Mouse (Mus musculus) neural tube, embryonic 12.5 days (tissue): Measurements from ENCODE around the gene Hadh. TPM values are rescaled to one million over a fixed set of nuclear protein-coding genes. Genes with fewer than 3 reads are reported as not detected.

Experiments
- ATAC-seq: fragments of 200-750 bp; cut with Nextera tagmentation; 2 replicates; pipeline ENCODE4 v1.8.0; 2017; ENCODE audit warnings: low read depth, mild to moderate bottlenecking, moderate TSS enrichment, moderate library complexity; ENCODE audit not compliant: low FRiP score
- H3K27ac ChIP-seq: fragments of 300-500 bp; sonication (generic); 2 replicates; pipeline ENCODE4 v1.5.1; 2016
- H3K27me3 ChIP-seq: fragments of 300-500 bp; sonication (generic); replicated peaks from 2 replicates; pipeline ENCODE4 v1.6.1; 2016; ENCODE audit warnings: mild to moderate bottlenecking
- H3K36me3 ChIP-seq: fragments of 300-500 bp; sonication (generic); 2 replicates; pipeline ENCODE4 v1.6.1; 2016; ENCODE audit warnings: mild to moderate bottlenecking
- H3K4me1 ChIP-seq: fragments of 300-500 bp; sonication (generic); 2 replicates; pipeline ENCODE4 v1.6.1; 2016
- H3K4me2 ChIP-seq: fragments of 300-500 bp; sonication (generic); replicated peaks from 2 replicates; pipeline ENCODE4 v1.6.1; 2016; ENCODE audit warnings: mild to moderate bottlenecking
- H3K4me3 ChIP-seq: fragments of 300-500 bp; sonication (generic); 2 replicates; pipeline ENCODE4 v1.5.1; 2016
- H3K9ac ChIP-seq: fragments of 300-500 bp; sonication (generic); 2 replicates; pipeline ENCODE4 v1.6.1; 2016; ENCODE audit warnings: mild to moderate bottlenecking
- H3K9me3 ChIP-seq: fragments of 300-500 bp; sonication (generic); 2 replicates; pipeline ENCODE4 v1.6.1; 2016; ENCODE audit warnings: mild to moderate bottlenecking
- WGBS: fragments of 180-500 bp; shearing (Covaris S2); methylation state at CpG from one replicate; pipeline ENCODE4 v1.1.7; 2016; 5-methylcytosine and 5-hydroxymethylcytosine counted together
- polyA plus RNA-seq: library from polyadenylated mRNA; unstranded; fragments of >200 nt; fragmentation: Nextera tagmentation; extraction: Ambion mirVana; gene quantifications from 2 replicates; pipeline ENCODE4 v1.2.1, GENCODE M21; 2016

The Hadh gene
- polyA plus RNA-seq, 1 experiment from 2014 or later = 48.2 TPM

DNA sequence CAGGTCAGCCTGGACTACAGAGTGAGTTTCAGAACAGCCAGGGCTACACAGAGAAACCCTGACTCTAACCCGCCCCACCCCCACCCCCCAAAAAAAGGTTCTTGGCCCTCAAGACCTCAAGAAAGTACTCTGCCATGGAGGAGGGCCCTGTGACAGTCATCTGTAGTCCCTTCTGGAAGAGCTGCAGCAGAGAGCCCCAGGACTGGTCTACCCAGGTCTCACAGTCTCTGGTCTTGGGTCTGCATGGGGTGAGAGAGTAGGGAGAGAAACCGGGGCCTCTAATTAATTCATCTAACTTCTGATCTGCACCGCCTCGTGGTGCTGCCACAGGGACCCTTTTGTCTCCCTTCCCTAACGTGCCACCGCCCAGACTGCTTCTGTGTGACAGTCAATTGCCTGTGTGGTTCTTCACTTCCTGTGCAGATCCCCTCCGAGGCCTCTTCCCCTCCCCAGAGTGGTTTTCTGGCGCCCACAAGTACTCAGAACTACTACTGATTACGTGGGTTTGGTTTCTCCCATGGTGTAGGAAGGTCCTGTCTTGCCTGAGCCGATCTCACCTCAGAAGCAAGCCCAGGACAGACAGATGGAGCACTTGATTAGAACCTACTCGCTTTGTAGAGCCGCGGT is 63.5 kb downstream of the Hadh start:
- WGBS = 70% methylated on average over 13 of the region's 13 CpGs
- no peaks in the 10 kb centered on the region for H3K27me3 ChIP-seq
- 0 out of 2 replicates have a peak, but pooled peaks have one; percentile 7 for ATAC-seq
- no peak overlapping the region for H3K9ac ChIP-seq
- no peak overlapping the region for H3K27ac ChIP-seq
- H3K4me2 ChIP-seq = no peak overlapping the region
- H3K9me3 ChIP-seq = no peaks in the 10 kb centered on the region
- no peaks in the 10 kb centered on the region for H3K4me1 ChIP-seq
- no peaks in the 10 kb centered on the region for H3K36me3 ChIP-seq
- no peak overlapping the region for H3K4me3 ChIP-seq

DNA sequence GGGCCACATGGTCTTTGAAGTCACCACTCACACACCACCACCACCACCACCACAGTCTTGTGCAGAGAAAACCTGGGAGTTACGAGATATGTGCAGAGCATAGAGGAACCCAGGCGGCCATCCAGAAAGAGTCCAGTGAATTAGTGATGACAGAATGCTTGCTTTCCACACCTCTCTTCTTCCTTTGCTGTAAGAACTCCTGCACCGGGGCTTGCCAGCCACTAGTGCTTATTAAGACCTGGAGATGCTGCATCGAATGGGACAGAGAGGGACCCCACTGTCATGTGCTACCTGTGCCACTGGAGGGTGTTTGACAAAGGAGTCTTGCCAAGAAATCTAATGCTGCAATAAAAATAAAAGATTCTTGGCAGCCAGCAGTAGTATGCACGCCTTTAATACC is 64.1 kb downstream of the Hadh start:
- no peak for ATAC-seq
- no peaks in the 10 kb centered on the region for H3K36me3 ChIP-seq
- no peaks in the 10 kb centered on the region for H3K9me3 ChIP-seq
- H3K27ac ChIP-seq = no peak overlapping the region
- no peak overlapping the region for H3K4me2 ChIP-seq
- H3K4me1 ChIP-seq = no peaks in the 10 kb centered on the region
- H3K4me3 ChIP-seq = no peak overlapping the region
- H3K9ac ChIP-seq = no peak overlapping the region
- H3K27me3 ChIP-seq = no peaks in the 10 kb centered on the region
- WGBS = 91% methylated on average over 5 of the region's 5 CpGs

DNA sequence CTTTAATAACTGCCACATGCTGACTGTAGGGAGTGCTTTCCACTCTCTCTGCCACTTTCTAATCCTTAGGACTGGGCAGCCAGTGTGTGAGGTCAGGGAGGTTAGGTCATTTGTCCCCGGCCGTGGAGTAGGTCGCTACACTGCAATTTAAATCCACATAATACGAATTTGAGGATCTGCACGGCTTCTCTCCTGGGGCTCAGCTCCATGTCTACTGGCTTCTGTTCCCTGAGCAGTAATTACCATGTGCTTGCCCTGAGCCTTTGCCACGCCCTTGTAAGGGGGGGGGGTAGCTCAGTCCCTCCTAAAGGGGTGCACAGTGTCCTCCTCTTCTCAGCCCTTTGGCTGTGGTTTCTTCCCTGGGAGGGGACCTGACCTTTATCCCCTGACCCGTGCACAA is 69.6 kb downstream of the Hadh start:
- Histone ChIP-seq H3K4me2 (no peak overlapping the region), H3K9me3 (no peaks in the 10 kb centered on the region), H3K27ac (no peak overlapping the region), H3K9ac (no peak overlapping the region), H3K36me3 (no peaks in the 10 kb centered on the region), H3K27me3 (no peaks in the 10 kb centered on the region), H3K4me1 (peaks cover 3% of the 10 kb centered on the region; the same call in 1 of the 2 replicates), H3K4me3 (no peak overlapping the region)
- no peak for ATAC-seq
- 58% methylated on average over 7 of the region's 7 CpGs for WGBS

DNA sequence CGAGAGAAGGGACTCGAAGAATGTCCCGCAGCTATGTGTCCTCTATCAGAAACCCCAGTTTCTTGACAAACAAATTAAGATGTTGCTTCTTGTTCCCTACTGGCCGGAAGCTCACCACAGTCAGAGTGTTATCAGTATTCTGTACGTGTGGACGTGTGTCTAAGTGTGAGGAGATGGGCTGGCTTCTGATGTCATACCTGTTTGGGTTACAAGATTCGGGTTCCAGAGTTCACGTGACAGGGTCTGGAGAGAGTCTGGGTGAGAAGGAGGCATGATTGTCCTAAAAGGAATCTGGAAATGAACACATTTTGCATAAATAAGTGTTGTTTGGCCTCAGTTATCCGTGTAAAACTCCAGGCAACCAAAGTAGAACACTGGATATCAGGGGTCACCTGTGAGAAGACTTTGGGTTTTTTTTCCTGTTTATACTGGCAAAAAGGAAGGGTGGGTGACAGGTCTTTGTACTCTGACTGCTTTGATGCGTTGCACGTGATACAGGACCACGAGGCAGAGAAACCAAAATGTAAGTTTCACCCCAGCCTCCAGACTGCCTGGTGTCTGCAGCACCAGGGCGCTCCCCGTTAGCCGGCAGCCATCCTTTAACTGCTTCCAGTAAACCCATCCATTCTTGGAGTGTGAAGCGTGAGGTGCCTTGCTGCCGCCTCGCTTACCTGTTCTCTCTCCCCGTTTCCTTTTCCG is 72.2 kb downstream of the Hadh start:
- H3K4me2 ChIP-seq = no peak overlapping the region
- WGBS = 89% methylated on average over 20 of the region's 20 CpGs
- no peak for ATAC-seq
- no peaks in the 10 kb centered on the region for H3K27me3 ChIP-seq
- H3K4me1 ChIP-seq = peaks cover 3% of the 10 kb centered on the region; the same call in 1 of the 2 replicates
- no peaks in the 10 kb centered on the region for H3K36me3 ChIP-seq
- H3K9me3 ChIP-seq = no peaks in the 10 kb centered on the region
- no peak overlapping the region for H3K4me3 ChIP-seq
- H3K9ac ChIP-seq = no peak overlapping the region
- H3K27ac ChIP-seq = no peak overlapping the region

DNA sequence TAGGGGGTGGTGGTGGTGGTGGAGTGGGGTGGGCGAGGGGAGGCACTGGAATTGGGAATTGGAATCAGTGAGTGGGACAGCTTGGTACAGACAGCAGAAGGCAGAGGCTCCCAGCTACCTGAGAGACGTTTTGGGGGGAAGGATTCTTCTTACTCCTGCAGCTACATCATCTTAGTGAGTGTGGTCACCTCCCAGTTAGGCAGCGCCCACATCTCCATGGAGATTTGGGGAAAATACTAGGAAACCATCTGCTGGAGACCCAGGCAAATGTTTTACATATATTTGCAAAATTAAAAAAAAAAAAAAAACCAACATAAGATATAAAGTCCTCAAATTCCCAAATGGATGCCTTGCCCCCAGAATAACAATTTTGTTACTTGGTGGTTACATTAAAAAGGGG is 72.9 kb downstream of the Hadh start:
- H3K36me3 ChIP-seq = no peaks in the 10 kb centered on the region
- H3K9me3 ChIP-seq = no peaks in the 10 kb centered on the region
- no peak for ATAC-seq
- no peak overlapping the region for H3K9ac ChIP-seq
- H3K27me3 ChIP-seq = no peaks in the 10 kb centered on the region
- WGBS = 80% methylated on average over 3 of the region's 3 CpGs
- H3K4me2 ChIP-seq = no peak overlapping the region
- peaks cover 3% of the 10 kb centered on the region; the same call in 1 of the 2 replicates for H3K4me1 ChIP-seq
- H3K27ac ChIP-seq = no peak overlapping the region
- H3K4me3 ChIP-seq = no peak overlapping the region

DNA sequence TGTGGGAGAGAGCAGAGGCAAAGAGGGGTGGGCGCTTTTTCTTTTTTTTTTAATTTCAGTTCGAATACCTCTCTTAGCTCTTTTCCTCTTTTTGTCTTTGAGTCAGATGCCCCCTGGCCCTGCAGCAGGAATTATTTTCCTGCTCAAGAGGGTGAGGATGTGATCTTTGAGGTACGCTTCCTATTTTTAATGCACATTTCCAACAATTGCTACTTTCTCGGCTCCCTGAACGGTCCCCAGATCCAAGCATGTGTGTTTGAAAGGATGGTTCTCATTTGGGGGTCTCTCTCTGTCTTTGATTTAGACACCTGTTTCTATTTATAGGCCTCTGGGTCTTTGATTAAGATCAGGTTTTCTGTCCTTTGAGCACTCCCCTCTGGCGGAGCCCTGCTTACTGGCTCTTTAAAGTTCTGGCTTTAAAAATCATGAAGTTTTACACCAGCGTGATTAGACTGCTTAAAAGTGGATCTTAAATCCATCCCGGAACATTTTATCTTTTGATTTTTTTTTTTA is 75.3 kb downstream of the Hadh start:
- 84% methylated on average over 8 of the region's 8 CpGs for WGBS
- no peak for ATAC-seq
- no peak overlapping the region for H3K27ac ChIP-seq
- no peak overlapping the region for H3K4me3 ChIP-seq
- no peaks in the 10 kb centered on the region for H3K27me3 ChIP-seq
- H3K4me2 ChIP-seq = no peak overlapping the region
- H3K9ac ChIP-seq = no peak overlapping the region
- no peaks in the 10 kb centered on the region for H3K36me3 ChIP-seq
- no peaks in the 10 kb centered on the region for H3K9me3 ChIP-seq
- no peaks in the 10 kb centered on the region for H3K4me1 ChIP-seq

DNA sequence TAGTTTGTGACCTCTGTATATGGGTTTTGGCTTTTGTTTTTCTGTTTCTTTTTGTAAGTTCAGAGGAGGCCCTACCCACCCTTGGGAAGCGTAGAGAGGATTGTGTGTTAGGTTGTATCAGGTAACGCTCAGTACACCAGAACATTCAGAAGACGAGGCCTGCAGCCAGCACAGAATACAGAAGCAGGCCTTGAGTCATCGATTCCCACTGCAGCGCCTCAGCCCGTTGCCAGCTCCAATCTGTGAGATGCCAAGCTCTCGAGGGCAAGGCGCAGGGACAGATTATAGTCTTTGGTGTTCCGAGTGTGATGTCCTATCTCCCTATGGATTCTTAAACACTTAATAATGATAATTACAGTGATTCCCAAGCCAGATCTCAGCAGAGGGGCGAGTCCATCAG is 75.9 kb downstream of the Hadh start:
- Histone ChIP-seq H3K4me3 (no peak overlapping the region), H3K4me1 (no peaks in the 10 kb centered on the region), H3K9ac (no peak overlapping the region), H3K27me3 (no peaks in the 10 kb centered on the region), H3K27ac (no peak overlapping the region), H3K36me3 (no peaks in the 10 kb centered on the region), H3K4me2 (no peak overlapping the region), H3K9me3 (no peaks in the 10 kb centered on the region)
- WGBS = 79% methylated on average over 10 of the region's 10 CpGs
- no peak for ATAC-seq

DNA sequence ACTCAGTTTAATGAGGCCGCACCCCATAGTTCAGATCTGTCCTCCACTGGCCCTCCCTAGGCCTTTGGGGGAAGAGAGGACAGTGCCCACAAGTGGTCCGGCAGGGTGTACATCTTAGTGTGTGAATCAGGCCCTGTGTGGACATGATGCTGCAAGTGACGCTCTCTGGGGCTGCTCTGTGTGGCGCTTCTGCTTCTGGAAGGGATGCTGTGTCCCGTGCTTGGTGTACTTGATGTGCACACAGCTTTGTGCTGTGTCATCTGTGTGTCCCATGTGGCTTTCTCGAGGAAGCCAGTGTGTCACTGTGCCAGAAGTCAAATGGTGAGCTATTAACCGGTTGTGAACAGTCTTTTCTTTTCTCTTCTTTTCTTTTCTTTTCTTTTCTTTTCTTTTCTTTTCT is 80.4 kb downstream of the Hadh start:
- no peak overlapping the region for H3K4me3 ChIP-seq
- no peaks in the 10 kb centered on the region for H3K36me3 ChIP-seq
- H3K9ac ChIP-seq = no peak overlapping the region
- no peak overlapping the region for H3K4me2 ChIP-seq
- H3K9me3 ChIP-seq = no peaks in the 10 kb centered on the region
- H3K4me1 ChIP-seq = no peaks in the 10 kb centered on the region
- ATAC-seq = no peak
- H3K27me3 ChIP-seq = no peaks in the 10 kb centered on the region
- WGBS = 80% methylated on average over 7 of the region's 7 CpGs
- no peak overlapping the region for H3K27ac ChIP-seq

DNA sequence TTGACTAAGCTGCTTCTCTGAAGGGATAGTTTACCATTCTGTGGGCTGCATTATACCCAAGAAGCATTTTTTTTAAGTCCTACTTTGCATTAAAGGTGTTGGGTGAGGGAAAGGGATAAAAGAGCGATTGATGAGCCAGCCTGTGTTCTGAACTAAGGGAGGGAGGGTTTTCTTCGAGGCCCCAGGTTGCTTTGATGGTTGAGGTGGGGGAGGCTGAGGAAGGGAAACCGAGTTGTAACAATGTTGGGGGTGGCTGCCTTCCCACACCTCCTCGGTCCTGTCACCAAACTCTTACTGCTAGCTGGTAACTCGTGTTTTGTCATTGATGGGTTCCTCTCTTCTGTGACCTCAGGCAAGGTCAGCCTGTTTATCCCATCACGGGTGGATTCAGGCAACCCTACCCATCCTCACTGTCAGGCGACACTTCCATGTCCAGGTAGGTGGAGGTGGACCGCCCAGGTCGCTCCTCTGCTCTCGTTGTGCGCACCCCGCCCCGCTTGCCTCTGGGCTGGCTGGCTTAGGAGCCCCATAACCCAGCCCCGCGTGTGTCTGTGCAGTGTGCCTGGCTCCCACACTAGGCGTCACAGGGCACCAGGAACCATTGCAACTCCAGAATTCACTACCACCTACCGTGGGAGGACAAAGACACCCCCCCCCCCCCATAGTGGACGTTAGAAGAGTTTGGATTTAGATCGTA is 81.1 kb downstream of the Hadh start:
- H3K9ac ChIP-seq = no peak overlapping the region
- no peaks in the 10 kb centered on the region for H3K27me3 ChIP-seq
- H3K36me3 ChIP-seq = no peaks in the 10 kb centered on the region
- no peaks in the 10 kb centered on the region for H3K4me1 ChIP-seq
- WGBS = 85% methylated on average over 19 of the region's 19 CpGs
- H3K4me3 ChIP-seq = no peak overlapping the region
- no peak for ATAC-seq
- no peak overlapping the region for H3K27ac ChIP-seq
- no peaks in the 10 kb centered on the region for H3K9me3 ChIP-seq
- H3K4me2 ChIP-seq = no peak overlapping the region

DNA sequence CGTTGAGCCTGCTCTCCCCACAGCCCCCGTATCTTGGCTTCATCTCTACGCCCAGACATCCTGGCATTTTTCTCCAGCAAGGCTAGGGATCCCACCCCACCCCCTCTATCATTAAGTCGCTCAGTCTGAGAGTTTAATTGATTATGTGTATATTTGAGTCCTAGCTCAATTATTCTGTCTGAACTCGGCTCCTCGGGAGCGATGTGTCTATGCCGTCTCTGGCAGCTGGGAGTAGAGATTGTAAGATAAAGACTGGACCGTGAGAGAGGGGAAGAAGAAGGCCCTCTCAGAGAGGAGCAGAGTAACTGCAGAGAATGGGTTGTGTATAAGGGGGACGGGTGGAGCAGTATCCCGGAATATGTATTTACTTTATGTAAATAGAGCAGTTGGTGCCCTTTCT is 81.7 kb downstream of the Hadh start:
- ATAC-seq = no peak
- 83% methylated on average over 11 of the region's 11 CpGs for WGBS
- H3K27ac ChIP-seq = no peak overlapping the region

DNA sequence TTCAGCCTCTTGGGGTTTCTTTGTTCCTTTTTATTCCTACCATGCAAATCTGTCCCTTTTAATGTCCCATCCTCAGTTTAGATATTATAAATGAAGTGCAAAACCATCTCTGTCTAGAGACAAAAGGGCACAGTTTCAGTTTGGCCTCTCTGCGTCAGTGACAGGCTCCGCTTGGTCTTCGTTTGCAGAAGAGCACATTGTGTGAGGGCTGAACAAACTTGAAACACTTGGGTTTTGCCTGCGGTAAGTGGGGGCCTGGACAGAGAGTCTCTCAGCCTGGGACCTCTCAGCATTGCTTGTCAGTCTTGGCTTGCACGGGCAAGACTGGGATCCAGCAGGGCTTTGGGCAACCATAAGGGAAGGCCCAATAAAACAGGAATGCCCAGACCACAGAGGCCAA is 85.7 kb downstream of the Hadh start:
- H3K27ac ChIP-seq = no peak overlapping the region
- no peaks in the 10 kb centered on the region for H3K4me1 ChIP-seq
- H3K9ac ChIP-seq = no peak overlapping the region
- H3K36me3 ChIP-seq = no peaks in the 10 kb centered on the region
- H3K4me3 ChIP-seq = no peak overlapping the region
- no peaks in the 10 kb centered on the region for H3K27me3 ChIP-seq
- no peak for ATAC-seq
- no peaks in the 10 kb centered on the region for H3K9me3 ChIP-seq
- no peak overlapping the region for H3K4me2 ChIP-seq
- WGBS = 74% methylated on average over 5 of the region's 5 CpGs

More for the DNA sequence above, 81.7 kb downstream of the Hadh start:
- H3K4me1 ChIP-seq = no peaks in the 10 kb centered on the region
- H3K9ac ChIP-seq = no peak overlapping the region
- no peaks in the 10 kb centered on the region for H3K36me3 ChIP-seq
- no peaks in the 10 kb centered on the region for H3K27me3 ChIP-seq
- no peak overlapping the region for H3K4me2 ChIP-seq
- H3K9me3 ChIP-seq = no peaks in the 10 kb centered on the region
- no peak overlapping the region for H3K4me3 ChIP-seq
